Mouse (Mus musculus) embryonic facial prominence, embryonic 11.5 days (tissue): ENCODE results near the gene Rsbn1l. TPM values are rescaled to one million over a fixed set of nuclear protein-coding genes. Genes with fewer than 3 reads are reported as not detected.

Experiments
- ATAC-seq: fragments of 200-750 bp; cut with Nextera tagmentation; replicated peaks from 2 replicates; pipeline ENCODE4 v1.8.0; 2017; ENCODE audit warnings: low read depth; ENCODE audit not compliant: insufficient number of reproducible peaks, low FRiP score, low TSS enrichment
- DNase-seq: peaks from one replicate; pipeline ENCODE4 v3.0.0-alpha.2; 2015; ENCODE audit warnings: low spot score
- H3K27ac ChIP-seq: fragments of 300-500 bp; sonication (generic); replicated peaks from 2 replicates; pipeline ENCODE4 v1.5.1; 2014; ENCODE audit warnings: mild to moderate bottlenecking, low read depth, low read length, control low read depth
- H3K27me3 ChIP-seq: fragments of 300-500 bp; sonication (generic); 2 replicates; pipeline ENCODE4 v1.6.1; 2014; ENCODE audit warnings: mild to moderate bottlenecking, low read length, moderate library complexity, mixed read lengths; ENCODE audit not compliant: control insufficient read depth, insufficient read depth
- H3K36me3 ChIP-seq: fragments of 300-500 bp; sonication (generic); replicated peaks from 2 replicates; pipeline ENCODE4 v1.6.1; 2014; ENCODE audit warnings: low read depth, mild to moderate bottlenecking, low read length, moderate library complexity, mixed read lengths; ENCODE audit not compliant: control insufficient read depth, insufficient read depth
- H3K4me1 ChIP-seq: fragments of 300-500 bp; sonication (generic); 2 replicates; pipeline ENCODE4 v1.6.1; 2014; ENCODE audit warnings: low read length, mixed read lengths; ENCODE audit not compliant: control insufficient read depth, insufficient read depth
- H3K4me2 ChIP-seq: fragments of 300-500 bp; sonication (generic); 2 replicates; pipeline ENCODE4 v1.6.1; 2014; ENCODE audit warnings: low read depth, mild to moderate bottlenecking, control low read depth, low read length, moderate library complexity
- H3K4me3 ChIP-seq: fragments of 300-500 bp; sonication (generic); 2 replicates; pipeline ENCODE4 v1.5.1; 2014; ENCODE audit warnings: low read depth, low read length, control low read depth
- H3K9ac ChIP-seq: fragments of 300-500 bp; sonication (generic); replicated peaks from 2 replicates; pipeline ENCODE4 v1.6.1; 2014; ENCODE audit warnings: mild to moderate bottlenecking, control low read depth, low read length
- H3K9me3 ChIP-seq: fragments of 300-500 bp; sonication (generic); replicated peaks from 2 replicates; pipeline ENCODE4 v1.6.1; 2016; ENCODE audit warnings: mild to moderate bottlenecking, low read length, inconsistent platforms, mixed read lengths; ENCODE audit not compliant: control insufficient read depth
- WGBS: fragments of 180-500 bp; shearing (Covaris S2); extraction: QIAGEN DNeasy Blood & Tissue Kit; methylation state at CpG from one replicate; pipeline ENCODE4 v1.1.7; 2014; 5-methylcytosine and 5-hydroxymethylcytosine counted together
- polyA plus RNA-seq: library from polyadenylated mRNA; unstranded; fragments of >200 nt; fragmentation: Nextera tagmentation; extraction: Ambion mirVana; gene quantifications from 2 replicates; pipeline ENCODE4 v1.2.1, GENCODE M21; 2014

Gene Rsbn1l
- polyA plus RNA-seq, 1 experiment from 2014 or later, result 5.7 TPM

DNA sequence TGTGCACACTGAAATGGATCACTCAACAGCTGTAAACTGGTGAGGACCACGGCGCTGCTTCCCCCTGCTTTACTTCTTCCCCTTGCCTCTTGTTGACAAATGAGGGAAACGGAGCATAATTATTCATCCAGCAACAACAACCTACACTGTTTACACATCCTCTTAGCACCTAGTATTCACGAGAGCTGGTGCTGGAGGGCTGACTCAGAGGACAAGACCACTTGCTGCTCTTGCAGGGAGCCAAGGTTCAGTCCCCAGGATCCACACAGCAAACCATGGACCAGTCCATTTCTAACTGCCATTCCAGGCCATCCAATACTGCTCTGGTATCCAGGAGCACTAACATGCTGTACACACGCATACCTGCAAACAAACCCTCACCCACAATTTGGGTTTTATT is 20.3 kb downstream of the Rsbn1l start:
- no peak overlapping the region for H3K4me3 ChIP-seq
- no peak overlapping the region for H3K27ac ChIP-seq
- H3K4me1 ChIP-seq, result no peaks in the 10 kb centered on the region
- no peak overlapping the region for H3K9ac ChIP-seq
- H3K36me3 ChIP-seq, result no peaks in the 10 kb centered on the region
- H3K27me3 ChIP-seq, result no peaks in the 10 kb centered on the region
- no peaks in the 10 kb centered on the region for H3K9me3 ChIP-seq
- WGBS, result 84% methylated on average over 5 of the region's 5 CpGs
- H3K4me2 ChIP-seq, result no peak overlapping the region
- ATAC-seq, result no peak
- no peak for DNase-seq

DNA sequence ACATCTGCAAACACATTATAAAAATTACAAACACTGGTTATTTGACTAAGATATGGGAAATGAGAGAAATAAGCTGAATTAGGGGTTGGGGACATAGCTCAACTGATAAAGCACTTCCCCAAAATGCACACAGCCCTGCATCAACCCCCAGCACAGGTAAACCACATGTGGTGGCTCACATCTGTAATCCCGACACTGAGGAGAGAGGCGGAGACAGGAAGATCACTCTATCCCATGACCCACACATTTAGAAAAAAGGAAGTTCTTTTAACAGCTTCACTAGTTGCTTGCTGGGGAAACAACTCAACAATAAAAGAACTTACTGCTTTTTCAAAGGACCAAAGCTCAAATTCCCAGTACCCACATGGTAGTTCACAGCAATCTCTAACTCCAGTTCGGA is 23.6 kb downstream of the Rsbn1l start:
- Histone ChIP-seq H3K4me2 (no peak overlapping the region), H3K4me3 (no peak overlapping the region), H3K36me3 (no peaks in the 10 kb centered on the region), H3K27ac (no peak overlapping the region), H3K9me3 (no peaks in the 10 kb centered on the region), H3K27me3 (no peaks in the 10 kb centered on the region), H3K9ac (no peak overlapping the region), H3K4me1 (no peaks in the 10 kb centered on the region)
- 94% methylated on average over 3 of the region's 3 CpGs for WGBS
- no peak for ATAC-seq
- no peak for DNase-seq

DNA sequence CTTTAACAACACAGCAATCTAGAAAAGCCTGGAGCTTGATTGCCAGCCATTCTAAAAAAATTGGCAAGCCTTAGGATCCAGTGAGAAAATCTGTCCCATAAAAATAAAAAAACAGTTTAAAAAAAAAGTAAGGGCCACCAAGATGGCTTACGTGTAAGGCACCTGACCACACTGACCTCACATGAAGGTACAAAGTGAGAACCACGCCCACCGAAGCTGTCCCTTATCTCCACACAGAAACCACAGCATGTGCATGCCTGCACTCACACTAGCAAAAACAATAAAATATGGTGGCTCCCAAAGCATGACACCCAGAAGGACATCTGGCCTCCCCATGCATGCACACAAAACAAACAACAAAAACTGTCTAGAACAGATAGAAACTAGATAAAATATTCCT is 24.9 kb downstream of the Rsbn1l start:
- no peak overlapping the region for H3K4me3 ChIP-seq
- 88% methylated on average over 3 of the region's 3 CpGs for WGBS
- no peaks in the 10 kb centered on the region for H3K4me1 ChIP-seq
- H3K27me3 ChIP-seq, result no peaks in the 10 kb centered on the region
- H3K4me2 ChIP-seq, result no peak overlapping the region
- DNase-seq (no peak), ATAC-seq (no peak)
- H3K9ac ChIP-seq, result no peak overlapping the region
- no peaks in the 10 kb centered on the region for H3K36me3 ChIP-seq
- no peaks in the 10 kb centered on the region for H3K9me3 ChIP-seq
- H3K27ac ChIP-seq, result no peak overlapping the region

DNA sequence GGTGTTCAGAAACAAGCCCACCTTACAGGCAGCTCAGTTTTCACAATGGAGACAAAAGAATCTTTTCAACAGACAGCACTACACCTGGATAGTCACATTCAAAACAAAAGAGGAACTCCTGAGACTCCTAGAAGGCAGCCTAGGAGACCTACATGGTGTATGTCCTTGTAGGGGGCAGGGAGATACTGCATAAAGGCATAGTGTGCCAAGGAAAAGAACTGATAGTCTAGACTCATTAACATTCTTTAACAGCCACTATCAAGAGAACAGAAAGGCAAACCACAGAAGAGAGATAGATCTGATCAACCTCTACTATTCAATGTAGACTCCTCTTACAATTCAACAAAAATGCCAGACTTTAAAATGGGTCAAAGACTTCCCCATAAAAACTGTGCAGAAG is 25.8 kb downstream of the Rsbn1l start:
- no peaks in the 10 kb centered on the region for H3K9me3 ChIP-seq
- DNase-seq, result no peak
- H3K4me3 ChIP-seq, result no peak overlapping the region
- H3K27me3 ChIP-seq, result no peaks in the 10 kb centered on the region
- H3K9ac ChIP-seq, result no peak overlapping the region
- H3K27ac ChIP-seq, result no peak overlapping the region
- H3K4me1 ChIP-seq, result no peaks in the 10 kb centered on the region
- no peaks in the 10 kb centered on the region for H3K36me3 ChIP-seq
- H3K4me2 ChIP-seq, result no peak overlapping the region
- no peak for ATAC-seq

DNA sequence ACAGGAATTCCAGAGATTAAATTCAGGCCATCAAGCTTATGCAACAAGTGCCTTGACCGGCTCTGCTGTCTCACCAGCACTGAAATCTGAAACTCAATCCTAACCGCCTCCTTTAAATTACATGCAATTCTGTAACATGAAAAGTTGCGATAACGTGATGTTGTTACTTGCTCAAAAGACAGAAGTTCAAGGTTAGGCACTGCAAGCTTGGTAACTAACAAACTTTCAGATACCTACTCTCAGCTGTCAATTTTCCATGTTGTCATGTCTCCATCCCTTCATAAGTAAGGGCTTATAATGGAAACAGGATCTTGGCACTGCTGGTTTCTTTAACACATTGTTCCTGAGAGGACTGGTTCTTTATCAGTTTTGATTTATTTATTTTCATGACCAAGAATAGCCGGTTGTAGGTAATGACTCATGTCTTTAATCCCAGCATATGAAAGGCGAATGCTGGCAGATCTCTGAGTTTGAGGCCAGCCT is 26.5 kb downstream of the Rsbn1l start:
- no peak overlapping the region for H3K9ac ChIP-seq
- 70% methylated on average over 6 of the region's 6 CpGs for WGBS
- H3K27me3 ChIP-seq, result no peaks in the 10 kb centered on the region
- ATAC-seq, result no peak
- H3K27ac ChIP-seq, result no peak overlapping the region
- DNase-seq, result no peak
- H3K9me3 ChIP-seq, result no peaks in the 10 kb centered on the region
- H3K4me2 ChIP-seq, result no peak overlapping the region
- H3K4me1 ChIP-seq, result no peaks in the 10 kb centered on the region
- no peaks in the 10 kb centered on the region for H3K36me3 ChIP-seq
- H3K4me3 ChIP-seq, result no peak overlapping the region

DNA sequence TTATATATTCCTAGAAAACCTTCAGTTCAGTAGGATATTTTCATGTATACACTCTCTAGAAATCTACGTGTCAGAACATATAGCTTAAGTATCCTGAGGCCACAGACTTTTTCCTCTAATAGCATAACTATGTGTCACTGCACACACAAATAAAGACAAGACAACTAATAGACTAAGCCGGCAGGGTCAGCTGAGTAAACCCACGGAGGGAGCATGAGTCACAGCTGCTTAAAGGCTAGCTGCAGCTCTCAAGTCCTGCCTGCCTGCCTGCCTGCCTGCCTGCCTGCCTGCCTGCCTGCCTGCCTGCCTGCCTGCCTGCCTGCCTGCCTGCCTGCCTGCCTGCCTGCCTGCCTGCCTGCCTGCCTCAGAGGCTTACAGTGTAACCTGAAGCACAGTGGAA is 30.7 kb downstream of the Rsbn1l start:
- DNase-seq, result no peak
- no peak overlapping the region for H3K27ac ChIP-seq
- 74% methylated on average over 3 of the region's 3 CpGs for WGBS
- no peaks in the 10 kb centered on the region for H3K4me1 ChIP-seq
- no peak overlapping the region for H3K9ac ChIP-seq
- no peak overlapping the region for H3K4me2 ChIP-seq
- H3K36me3 ChIP-seq, result no peaks in the 10 kb centered on the region
- ATAC-seq, result no peak
- H3K27me3 ChIP-seq, result no peaks in the 10 kb centered on the region
- no peak overlapping the region for H3K4me3 ChIP-seq
- H3K9me3 ChIP-seq, result no peaks in the 10 kb centered on the region

DNA sequence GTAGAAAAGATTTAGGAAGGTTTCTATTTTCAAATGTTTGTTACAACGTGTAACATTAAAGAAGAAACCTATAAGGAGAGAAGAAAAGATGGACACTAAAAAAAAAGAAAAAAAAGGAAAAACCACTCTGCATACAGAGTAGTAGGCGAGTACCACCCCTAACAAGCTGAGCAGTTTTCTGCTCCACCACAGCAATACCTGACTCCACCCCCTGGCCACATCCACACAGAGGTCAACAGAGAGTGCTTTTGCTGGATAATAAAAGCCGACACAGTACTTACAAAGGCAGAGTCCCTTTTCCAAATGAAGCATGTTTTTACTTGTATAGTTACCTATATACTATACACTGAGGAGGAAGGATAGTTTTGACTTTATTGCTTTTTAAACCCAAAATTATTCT is 31.6 kb downstream of the Rsbn1l start:
- WGBS, result 76% methylated on average over 3 of the region's 3 CpGs
- no peak overlapping the region for H3K4me3 ChIP-seq
- no peak overlapping the region for H3K4me2 ChIP-seq
- ATAC-seq, result no peak
- no peaks in the 10 kb centered on the region for H3K27me3 ChIP-seq
- H3K36me3 ChIP-seq, result no peaks in the 10 kb centered on the region
- H3K9ac ChIP-seq, result no peak overlapping the region
- no peak for DNase-seq
- H3K9me3 ChIP-seq, result no peaks in the 10 kb centered on the region
- no peak overlapping the region for H3K27ac ChIP-seq
- H3K4me1 ChIP-seq, result no peaks in the 10 kb centered on the region

DNA sequence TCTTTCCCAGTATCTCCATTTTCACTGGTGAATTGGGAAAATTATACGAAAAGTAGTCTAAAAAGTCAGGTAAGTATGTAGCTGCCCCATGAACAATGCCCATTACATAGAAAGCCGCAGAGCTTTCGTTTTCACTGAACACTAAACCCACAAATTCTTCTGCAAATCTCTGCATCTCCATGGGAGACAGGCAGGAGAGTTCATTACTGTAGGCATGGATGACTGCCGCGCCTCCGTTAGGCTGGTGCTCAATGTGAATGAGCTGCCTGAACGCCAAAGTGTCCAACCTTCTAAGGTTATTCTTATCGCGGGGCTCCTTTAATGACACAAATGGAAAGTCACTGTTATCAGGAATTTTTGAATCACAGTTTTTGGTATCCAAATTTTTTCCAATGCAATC is 36.6 kb downstream of the Rsbn1l start:
- Histone ChIP-seq H3K27ac (no peak overlapping the region), H3K27me3 (no peaks in the 10 kb centered on the region), H3K9ac (no peak overlapping the region), H3K4me1 (no peaks in the 10 kb centered on the region), H3K36me3 (no peaks in the 10 kb centered on the region), H3K4me3 (no peak overlapping the region), H3K4me2 (no peak overlapping the region), H3K9me3 (no peaks in the 10 kb centered on the region)
- ATAC-seq, result no peak
- DNase-seq, result no peak
- 95% methylated on average over 9 of the region's 9 CpGs for WGBS
